11 mouse cellular contexts compared by ENCODE assay signal in the genomic region with DNA sequence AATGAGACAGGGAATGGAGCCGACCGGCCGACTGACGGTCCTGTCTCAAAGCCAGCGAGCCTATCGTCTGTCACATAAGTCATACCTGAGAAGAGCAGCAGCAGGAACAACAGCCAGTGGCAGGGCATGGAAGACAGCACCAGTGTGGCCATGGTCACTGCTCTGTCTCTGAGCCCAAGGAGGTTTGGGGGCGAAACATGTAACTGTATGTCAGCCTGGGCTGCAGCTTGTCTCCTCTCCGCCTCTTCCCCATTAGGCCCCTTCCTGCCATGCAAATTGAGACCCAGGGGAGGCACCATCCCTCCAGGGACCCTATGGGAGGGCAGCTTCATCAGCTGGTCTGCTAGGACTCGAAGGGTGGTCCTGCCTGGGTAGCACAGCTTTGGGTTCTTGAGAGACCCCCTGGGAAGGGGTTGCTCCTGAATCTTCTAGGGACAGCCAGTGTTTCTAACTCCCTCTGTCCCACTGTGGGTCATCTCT. TPM values are rescaled to one million over a fixed set of nuclear protein-coding genes. Genes with fewer than 3 reads are reported as not detected.
DNase-seq lines count a peak whose midpoint lies in the region; ATAC-seq lines count a peak whose summit lies in the region.
"Had no signal": no experiment of that assay in that cellular context is flagged by ENCODE, and none has a peak within 500 bp of the region (broad histone marks: within the 10 kb centered on the region; RNA-seq: fewer than 3 reads in every experiment).

A gene (minus strand): TSS at position 430 of the 480 bp plus-strand sequence.

- H3K27ac ChIP-seq in kidney, embryonic 15.5 days: peak within 1 kb of the TSS; percentile 70
- H3K27ac ChIP-seq in liver, embryonic 15.5 days (replicated peaks): no peak within 1 kb of the TSS
- no peak within 1 kb of the TSS for H3K27ac ChIP-seq in hindbrain, embryonic 13.5 days
- H3K27ac ChIP-seq: embryonic facial prominence, embryonic 15.5 days had no signal

- DNase-seq in kidney, postnatal 36 days: no peak
- peak; percentile 64 to 73 for DNase-seq in spleen, postnatal 14 days (ENCODE audit: low spot score in 2 of 2)
- no peak for DNase-seq in retina, postnatal 1 day
- DNase-seq: gastrocnemius, postnatal 36 days; kidney, postnatal 14 days had no signal

- no peaks in the 10 kb centered on the region for H3K27me3 ChIP-seq in kidney, embryonic 15.5 days
- H3K27me3 ChIP-seq in liver, embryonic 15.5 days: no peaks in the 10 kb centered on the region
- no peaks in the 10 kb centered on the region; the same call in 1 of the 2 replicates for H3K27me3 ChIP-seq in hindbrain, embryonic 13.5 days
- H3K27me3 ChIP-seq: embryonic facial prominence, embryonic 15.5 days had no signal

- no peaks in the 10 kb centered on the region for H3K36me3 ChIP-seq in kidney, embryonic 15.5 days
- H3K36me3 ChIP-seq in liver, embryonic 15.5 days (replicated peaks): no peaks in the 10 kb centered on the region
- no peaks in the 10 kb centered on the region for H3K36me3 ChIP-seq in hindbrain, embryonic 13.5 days
- H3K36me3 ChIP-seq: embryonic facial prominence, embryonic 15.5 days had no signal

- no peak within 1 kb of the TSS for H3K9ac ChIP-seq in kidney, embryonic 15.5 days
- H3K9ac ChIP-seq in liver, embryonic 15.5 days: no peak within 1 kb of the TSS
- H3K9ac ChIP-seq in hindbrain, embryonic 13.5 days: no peak within 1 kb of the TSS
- H3K9ac ChIP-seq: embryonic facial prominence, embryonic 15.5 days had no signal

- ATAC-seq in kidney, embryonic 15.5 days (replicated peaks; ENCODE audit: low FRiP score): no peak; the same call in 1 of the 2 replicates
- peak; percentile 49 for ATAC-seq in common myeloid progenitor, adult 5-6 weeks (replicated peaks; ENCODE audit: low read depth, poor library complexity, severe bottlenecking)
- ATAC-seq in liver, embryonic 15.5 days (ENCODE audit: insufficient read depth): no peak
- no peak for ATAC-seq in cerebellum, adult (ENCODE audit: insufficient number of reproducible peaks, low FRiP score, low TSS enrichment)
- ATAC-seq in hindbrain, embryonic 13.5 days (ENCODE audit: low FRiP score): no peak

- WGBS in kidney, embryonic 15.5 days: 24% methylated on average over 9 of the region's 9 CpGs
- WGBS in liver, embryonic 15.5 days (ENCODE audit: insufficient replicate concordance): 32% methylated on average over 9 of the region's 9 CpGs
- 75% methylated on average over 9 of the region's 9 CpGs for WGBS in hindbrain, embryonic 13.5 days

- H3K4me2 ChIP-seq in kidney, embryonic 15.5 days: peak within 1 kb of the TSS; percentile 36
- peak within 1 kb of the TSS; percentile 20; the same call in 1 of the 2 replicates for H3K4me2 ChIP-seq in liver, embryonic 15.5 days
- no peak within 1 kb of the TSS for H3K4me2 ChIP-seq in hindbrain, embryonic 13.5 days
- H3K4me2 ChIP-seq: embryonic facial prominence, embryonic 15.5 days had no signal

- H3K4me1 ChIP-seq in kidney, embryonic 15.5 days: peaks cover 36% of the 10 kb centered on the region
- peaks cover 15% of the 10 kb centered on the region for H3K4me1 ChIP-seq in liver, embryonic 15.5 days (replicated peaks)
- no peaks in the 10 kb centered on the region for H3K4me1 ChIP-seq in hindbrain, embryonic 13.5 days (replicated peaks)

- H3K4me3 ChIP-seq in kidney, embryonic 15.5 days (replicated peaks): no peak within 1 kb of the TSS
- H3K4me3 ChIP-seq in liver, embryonic 15.5 days (replicated peaks): peak within 1 kb of the TSS; percentile 28
- H3K4me3 ChIP-seq in hindbrain, embryonic 13.5 days: no peak within 1 kb of the TSS
- H3K4me3 ChIP-seq: embryonic facial prominence, embryonic 15.5 days had no signal

- H3K9me3 ChIP-seq in kidney, embryonic 15.5 days (replicated peaks): no peaks in the 10 kb centered on the region
- no peaks in the 10 kb centered on the region for H3K9me3 ChIP-seq in liver, embryonic 15.5 days (replicated peaks)
- no peaks in the 10 kb centered on the region for H3K9me3 ChIP-seq in hindbrain, embryonic 13.5 days
- H3K9me3 ChIP-seq: embryonic facial prominence, embryonic 15.5 days had no signal

RNA-seq across cellular contexts. Expression of the gene that starts here (rescaled TPM):
- polyA plus RNA-seq in kidney, embryonic 15.5 days (2015; fragmentation: Nextera tagmentation; extraction: Ambion mirVana): 6.8 and 7.3 TPM in 2 replicates
- 16.6 and 19.8 TPM in 2 replicates for total RNA-seq in common myeloid progenitor, adult 5-6 weeks (2017)
- polyA plus RNA-seq in liver, embryonic 15.5 days (2015; fragmentation: Nextera tagmentation; extraction: Ambion mirVana): 7.7 and 9.9 TPM in 2 replicates
- 1.2 and 1.4 TPM in 2 replicates for polyA plus RNA-seq in hindbrain, embryonic 13.5 days (2015; fragmentation: Nextera tagmentation; extraction: Ambion mirVana)

Comparison
In these comparisons a context has a peak if more than half of its experiments do, and no peak if none do; other contexts are left out.
1. DNase-seq: peak in spleen, postnatal 14 days (2 of 2); none in kidney, postnatal 36 days (0 of 2) and retina, postnatal 1 day (single experiment).